Mouse (Mus musculus): ENCODE measurements at regions not wholly inside any gene's neighbourhood (a gene's known extent, or its start where the extent isn't known, plus 50 kb on each side); places are given as distances from the start of the nearest gene placed in this dataset.

GRCm38 (mm10) chr11:10798079-10798478 lies 315.9 kb upstream of the Vwc2 start:
- Histone ChIP-seq H3K27me3 (ENCODE audit: insufficient read depth, low read length) (no peaks in the 10 kb centered on the region), H3K4me2 (ENCODE audit: low read depth) (no peak overlapping the region), H3K9me3 (ENCODE audit: low read length) (no peaks in the 10 kb centered on the region), H3K9ac (no peak overlapping the region), H3K4me3 (ENCODE audit: low read depth, low read length) (no peak overlapping the region), H3K27ac (ENCODE audit: low read depth, low read length) (no peak overlapping the region), H3K36me3 (ENCODE audit: insufficient read depth) (no peaks in the 10 kb centered on the region), H3K4me1 (ENCODE audit: insufficient read depth) (no peaks in the 10 kb centered on the region)
- ATAC-seq (no peak), DNase-seq (no peak)
- no peak for TF ChIP-seq CTCF (IDR thresholded peaks at IDR 0.05; ENCODE audit: low read depth)
- 74% methylated on average over 2 of the region's 2 CpGs for WGBS

GRCm38 (mm10) chr11:10840191-10840590 lies 273.8 kb upstream of the Vwc2 start:
- DNase-seq (no peak), ATAC-seq (no peak)
- WGBS, result 92% methylated on average over 3 of the region's 3 CpGs
- Histone ChIP-seq H3K36me3 (ENCODE audit: insufficient read depth) (no peaks in the 10 kb centered on the region), H3K4me2 (ENCODE audit: low read depth) (no peak overlapping the region), H3K9ac (no peak overlapping the region), H3K27ac (ENCODE audit: low read depth, low read length) (no peak overlapping the region), H3K4me1 (ENCODE audit: insufficient read depth) (no peaks in the 10 kb centered on the region), H3K4me3 (ENCODE audit: low read depth, low read length) (no peak overlapping the region), H3K27me3 (ENCODE audit: insufficient read depth, low read length) (no peaks in the 10 kb centered on the region), H3K9me3 (ENCODE audit: low read length) (no peaks in the 10 kb centered on the region)
- TF ChIP-seq CTCF (IDR thresholded peaks at IDR 0.05; ENCODE audit: low read depth), result no peak

- H3K9me3 ChIP-seq (ENCODE audit: low read length), result no peaks in the 10 kb centered on the region
- H3K36me3 ChIP-seq (ENCODE audit: insufficient read depth), result no peaks in the 10 kb centered on the region
- DNase-seq (peak; percentile 21), ATAC-seq (peak; percentile 85)
- 72% methylated on average over 4 of the region's 4 CpGs for WGBS
- no peak overlapping the region for H3K27ac ChIP-seq (ENCODE audit: low read depth, low read length)
- no peaks in the 10 kb centered on the region for H3K4me1 ChIP-seq (ENCODE audit: insufficient read depth)
- no peaks in the 10 kb centered on the region for H3K27me3 ChIP-seq (ENCODE audit: insufficient read depth, low read length)
- no peak overlapping the region for H3K9ac ChIP-seq
- no peak for TF ChIP-seq CTCF (IDR thresholded peaks at IDR 0.05; ENCODE audit: low read depth)
- H3K4me2 ChIP-seq (ENCODE audit: low read depth), result no peak overlapping the region
- no peak overlapping the region for H3K4me3 ChIP-seq (ENCODE audit: low read depth, low read length)
Observed at GRCm38 (mm10) chr11:10841083-10841482, 272.9 kb upstream of the Vwc2 start.

GRCm38 (mm10) chr11:10872267-10872666 lies 241.8 kb upstream of the Vwc2 start:
- H3K4me3 ChIP-seq (ENCODE audit: low read depth, low read length), result no peak overlapping the region
- WGBS, result 75% methylated on average over 2 of the region's 2 CpGs
- no peaks in the 10 kb centered on the region for H3K27me3 ChIP-seq (ENCODE audit: insufficient read depth, low read length)

GRCm38 (mm10) chr11:10893302-10893701 lies 220.7 kb upstream of the Vwc2 start:
- no peak for TF ChIP-seq CTCF (IDR thresholded peaks at IDR 0.05; ENCODE audit: low read depth)
- no peak overlapping the region for H3K27ac ChIP-seq (ENCODE audit: low read depth, low read length)
- no peak overlapping the region for H3K4me2 ChIP-seq (ENCODE audit: low read depth)
- no peak overlapping the region for H3K4me3 ChIP-seq (ENCODE audit: low read depth, low read length)
- H3K9ac ChIP-seq, result no peak overlapping the region
- H3K4me1 ChIP-seq (ENCODE audit: insufficient read depth), result no peaks in the 10 kb centered on the region
- H3K9me3 ChIP-seq (ENCODE audit: low read length), result no peaks in the 10 kb centered on the region
- WGBS, result 87% methylated on average over 3 of the region's 3 CpGs
- ATAC-seq (no peak), DNase-seq (no peak)
- no peaks in the 10 kb centered on the region for H3K36me3 ChIP-seq (ENCODE audit: insufficient read depth)
- no peaks in the 10 kb centered on the region for H3K27me3 ChIP-seq (ENCODE audit: insufficient read depth, low read length)

More at GRCm38 (mm10) chr11:10872267-10872666, 241.8 kb upstream of the Vwc2 start:
- H3K9ac ChIP-seq, result no peak overlapping the region
- ATAC-seq (peak; percentile 40; the same call in 1 of the 2 replicates), DNase-seq (no peak)
- H3K9me3 ChIP-seq (ENCODE audit: low read length), result no peaks in the 10 kb centered on the region
- H3K4me2 ChIP-seq (ENCODE audit: low read depth), result no peak overlapping the region
- H3K36me3 ChIP-seq (ENCODE audit: insufficient read depth), result no peaks in the 10 kb centered on the region
- no peak for TF ChIP-seq CTCF (IDR thresholded peaks at IDR 0.05; ENCODE audit: low read depth)
- H3K27ac ChIP-seq (ENCODE audit: low read depth, low read length), result no peak overlapping the region
- no peaks in the 10 kb centered on the region for H3K4me1 ChIP-seq (ENCODE audit: insufficient read depth)

GRCm38 (mm10) chr11:10923998-10924397 lies 190.0 kb upstream of the Vwc2 start:
- Histone ChIP-seq H3K27ac (ENCODE audit: low read depth, low read length) (no peak overlapping the region), H3K27me3 (ENCODE audit: insufficient read depth, low read length) (no peaks in the 10 kb centered on the region; the same call in 1 of the 2 replicates), H3K4me1 (ENCODE audit: insufficient read depth) (no peaks in the 10 kb centered on the region), H3K4me3 (ENCODE audit: low read depth, low read length) (no peak overlapping the region), H3K36me3 (ENCODE audit: insufficient read depth) (no peaks in the 10 kb centered on the region), H3K9ac (no peak overlapping the region), H3K9me3 (ENCODE audit: low read length) (no peaks in the 10 kb centered on the region), H3K4me2 (ENCODE audit: low read depth) (no peak overlapping the region)
- TF ChIP-seq CTCF (IDR thresholded peaks at IDR 0.05; ENCODE audit: low read depth), result no peak
- DNase-seq (no peak), ATAC-seq (no peak)
- 31% methylated on average over 1 of the region's 1 CpGs for WGBS

GRCm38 (mm10) chr11:10952914-10953313 lies 161.1 kb upstream of the Vwc2 start:
- H3K4me2 ChIP-seq (ENCODE audit: low read depth), result no peak overlapping the region
- no peak for TF ChIP-seq CTCF (IDR thresholded peaks at IDR 0.05; ENCODE audit: low read depth)
- H3K27me3 ChIP-seq (ENCODE audit: insufficient read depth, low read length), result no peaks in the 10 kb centered on the region
- no peaks in the 10 kb centered on the region for H3K4me1 ChIP-seq (ENCODE audit: insufficient read depth)
- H3K9ac ChIP-seq, result no peak overlapping the region
- 76% methylated on average over 4 of the region's 4 CpGs for WGBS
- ATAC-seq (no peak), DNase-seq (no peak)
- H3K9me3 ChIP-seq (ENCODE audit: low read length), result no peaks in the 10 kb centered on the region
- H3K4me3 ChIP-seq (ENCODE audit: low read depth, low read length), result no peak overlapping the region
- no peaks in the 10 kb centered on the region for H3K36me3 ChIP-seq (ENCODE audit: insufficient read depth)
- H3K27ac ChIP-seq (ENCODE audit: low read depth, low read length), result no peak overlapping the region
